Mouse (Mus musculus) hindbrain, postnatal 0 days (tissue): ENCODE measurements around the gene Rnf181. TPM values are rescaled to one million over a fixed set of nuclear protein-coding genes. Genes with fewer than 3 reads are reported as not detected.

Experiments used
- ATAC-seq: fragments of 200-750 bp; cut with Nextera tagmentation; 2 replicates; pipeline ENCODE4 v1.8.0; 2017; ENCODE audit warnings: mild to moderate bottlenecking, moderate TSS enrichment, moderate library complexity
- DNase-seq: peaks from one replicate; pipeline ENCODE4 v3.0.0-alpha.2; 2015; ENCODE audit warnings: low spot score
- H3K27ac ChIP-seq: fragments of 300-500 bp; sonication (generic); 2 replicates; pipeline ENCODE4 v1.5.1; 2014; ENCODE audit warnings: mild to moderate bottlenecking
- H3K27me3 ChIP-seq: fragments of 300-500 bp; sonication (generic); 2 replicates; pipeline ENCODE4 v1.6.1; 2014; ENCODE audit warnings: low read length, mixed read lengths; ENCODE audit not compliant: insufficient read depth
- H3K36me3 ChIP-seq: fragments of 300-500 bp; sonication (generic); 2 replicates; pipeline ENCODE4 v1.6.1; 2014; ENCODE audit warnings: low read length, mixed read lengths; ENCODE audit not compliant: insufficient read depth
- H3K4me1 ChIP-seq: fragments of 300-500 bp; sonication (generic); 2 replicates; pipeline ENCODE4 v1.6.1; 2014; ENCODE audit warnings: antibody characterized with exemption, low read length, mixed read lengths; ENCODE audit not compliant: insufficient read depth
- H3K4me2 ChIP-seq: fragments of 300-500 bp; sonication (generic); 2 replicates; pipeline ENCODE4 v1.6.1; 2014; ENCODE audit warnings: low read depth, mild to moderate bottlenecking, low read length, moderate library complexity, mixed read lengths
- H3K4me3 ChIP-seq: fragments of 300-500 bp; sonication (generic); 2 replicates; pipeline ENCODE4 v1.5.1; 2014; ENCODE audit warnings: low read length
- H3K9ac ChIP-seq: fragments of 300-500 bp; sonication (generic); replicated peaks from 2 replicates; pipeline ENCODE4 v1.6.1; 2014; ENCODE audit warnings: mild to moderate bottlenecking, low read length, moderate library complexity, mixed read lengths
- H3K9me3 ChIP-seq: fragments of 300-500 bp; sonication (generic); 2 replicates; pipeline ENCODE4 v1.6.1; 2016; ENCODE audit warnings: low read length, mixed read lengths
- CTCF ChIP-seq: IDR thresholded peaks from 2 replicates; pipeline ENCODE4 v1.5.1; 2016; ENCODE audit warnings: antibody characterized with exemption, control low read depth, low read depth
- whole genome bisulfite sequencing: fragments of 180-500 bp; shearing (Covaris S2); extraction: QIAGEN DNeasy Blood & Tissue Kit; methylation state at CpG from one replicate; pipeline ENCODE4 v1.1.7; 2014; 5-methylcytosine and 5-hydroxymethylcytosine counted together
- polyA plus RNA-seq: library from polyadenylated mRNA; unstranded; fragments of >200 nt; fragmentation: Nextera tagmentation; extraction: Ambion mirVana; gene quantifications from 2 replicates; pipeline ENCODE4 v1.2.1, GENCODE M21; 2015
- total RNA-seq: library from RNA; depleted of rRNA; stranded (reverse); fragments of >200 nt; gene quantifications from 2 replicates; pipeline ENCODE4 v1.2.3, GENCODE M21; 2014

Rnf181 gene
- total and polyA plus RNA-seq, 2 experiments from 2014 or later, result 70.6 to 134 TPM

- H3K36me3 ChIP-seq, result no peaks in the 10 kb centered on the region
- peaks cover 4% of the 10 kb centered on the region for H3K27me3 ChIP-seq
- ATAC-seq (no peak), DNase-seq (no peak)
- peak overlapping the region; percentile 45; the same call in 1 of the 2 replicates for H3K9ac ChIP-seq
- H3K4me2 ChIP-seq, result peak overlapping the region; percentile 58
- TF ChIP-seq CTCF, result no peak
- no peaks in the 10 kb centered on the region for H3K9me3 ChIP-seq
- H3K27ac ChIP-seq, result 0 out of 2 replicates have a peak overlapping the region, but pooled peaks have one; percentile 29
- 53% methylated on average over 7 of the region's 7 CpGs for WGBS
- peak overlapping the region; percentile 40 for H3K4me3 ChIP-seq
- no peaks in the 10 kb centered on the region for H3K4me1 ChIP-seq
These were observed 12.8 kb upstream of the Rnf181 start for GRCm38 (mm10) chr6:72379377-72380130.

- H3K4me1 ChIP-seq, result no peaks in the 10 kb centered on the region
- no peak for ATAC-seq
- no peak for TF ChIP-seq CTCF
- H3K4me2 ChIP-seq, result no peak overlapping the region
- 85% methylated on average over 8 of the region's 8 CpGs for WGBS
- no peak overlapping the region for H3K27ac ChIP-seq
- H3K36me3 ChIP-seq, result no peaks in the 10 kb centered on the region
- DNase-seq, result no peak
- H3K4me3 ChIP-seq, result no peak overlapping the region
- no peaks in the 10 kb centered on the region for H3K9me3 ChIP-seq
- peaks cover 4% of the 10 kb centered on the region for H3K27me3 ChIP-seq
- no peak overlapping the region for H3K9ac ChIP-seq
These were observed 11.9 kb upstream of the Rnf181 start for GRCm38 (mm10) chr6:72378510-72379234.

GRCm38 (mm10) chr6:72374820-72375563 is 8.2 kb upstream of the Rnf181 start:
- 80% methylated on average over 15 of the region's 15 CpGs for WGBS
- no peak overlapping the region for H3K9ac ChIP-seq
- H3K9me3 ChIP-seq, result no peaks in the 10 kb centered on the region
- DNase-seq (no peak), ATAC-seq (no peak)
- H3K4me1 ChIP-seq, result no peaks in the 10 kb centered on the region
- H3K4me2 ChIP-seq, result no peak overlapping the region
- peaks cover 4% of the 10 kb centered on the region for H3K27me3 ChIP-seq
- no peak overlapping the region for H3K4me3 ChIP-seq
- no peak overlapping the region for H3K27ac ChIP-seq
- no peaks in the 10 kb centered on the region for H3K36me3 ChIP-seq
- no peak for TF ChIP-seq CTCF

DNA sequence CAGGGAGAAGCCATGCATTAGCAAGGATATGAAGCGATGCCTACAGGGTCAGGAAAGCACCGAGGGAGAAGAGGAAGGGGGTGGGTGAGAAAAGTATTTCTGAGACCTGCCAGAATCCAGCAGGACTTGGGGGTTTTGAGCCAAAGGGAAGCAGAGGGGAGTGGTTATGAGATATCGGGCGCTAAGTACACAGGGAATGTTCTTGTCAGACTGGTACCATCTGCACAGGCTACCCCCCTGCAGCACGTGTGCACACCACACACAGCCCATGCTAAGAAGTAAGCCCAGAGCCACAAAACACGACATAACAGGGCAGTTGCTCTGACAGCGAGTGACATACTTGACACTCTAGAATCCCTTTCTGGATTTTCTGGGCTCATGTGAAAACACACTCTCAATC is 7.5 kb upstream of the Rnf181 start:
- Histone ChIP-seq H3K27me3 (no peaks in the 10 kb centered on the region), H3K27ac (no peak overlapping the region), H3K4me1 (no peaks in the 10 kb centered on the region), H3K9me3 (no peaks in the 10 kb centered on the region), H3K4me3 (no peak overlapping the region), H3K9ac (no peak overlapping the region), H3K36me3 (no peaks in the 10 kb centered on the region), H3K4me2 (no peak overlapping the region)
- WGBS, result 63% methylated on average over 7 of the region's 7 CpGs
- no peak for TF ChIP-seq CTCF
- no peak for DNase-seq
- no peak for ATAC-seq

DNA sequence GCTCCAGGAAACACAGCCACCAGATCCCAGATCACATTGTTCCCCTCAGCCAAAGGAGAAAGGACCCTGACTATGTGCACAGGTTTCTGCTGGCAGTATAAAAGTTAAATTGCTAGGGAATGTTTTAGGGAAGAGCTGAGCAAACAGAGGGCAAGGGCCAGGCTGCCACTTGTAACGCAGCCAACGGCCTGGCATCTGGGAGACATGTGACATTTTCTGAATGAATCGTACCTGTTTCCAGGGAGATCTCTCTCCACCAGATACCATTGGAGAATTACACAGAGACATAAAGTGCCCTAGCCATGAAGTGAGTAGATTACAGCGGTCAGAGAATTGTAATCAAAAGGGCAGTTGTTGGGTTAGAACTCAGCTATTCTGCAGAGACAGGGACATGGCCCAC is 6.4 kb upstream of the Rnf181 start:
- H3K27me3 ChIP-seq, result no peaks in the 10 kb centered on the region
- no peak overlapping the region for H3K27ac ChIP-seq
- ATAC-seq (no peak), DNase-seq (no peak)
- H3K4me2 ChIP-seq, result no peak overlapping the region
- H3K4me1 ChIP-seq, result no peaks in the 10 kb centered on the region
- no peaks in the 10 kb centered on the region for H3K36me3 ChIP-seq
- H3K4me3 ChIP-seq, result no peak overlapping the region
- TF ChIP-seq CTCF, result no peak
- no peaks in the 10 kb centered on the region for H3K9me3 ChIP-seq
- no peak overlapping the region for H3K9ac ChIP-seq
- 67% methylated on average over 4 of the region's 4 CpGs for WGBS

GRCm38 (mm10) chr6:72371571-72371970 is 4.8 kb upstream of the Rnf181 start:
- H3K4me1 ChIP-seq, result no peaks in the 10 kb centered on the region
- no peaks in the 10 kb centered on the region for H3K36me3 ChIP-seq
- no peak for DNase-seq
- no peak for ATAC-seq
- H3K27ac ChIP-seq, result no peak overlapping the region
- TF ChIP-seq CTCF, result no peak
- H3K9ac ChIP-seq, result no peak overlapping the region
- no peak overlapping the region for H3K4me3 ChIP-seq
- no peaks in the 10 kb centered on the region for H3K9me3 ChIP-seq
- no peak overlapping the region for H3K4me2 ChIP-seq
- H3K27me3 ChIP-seq, result no peaks in the 10 kb centered on the region
- WGBS, result 22% methylated on average over 1 of the region's 1 CpGs
